Mouse (Mus musculus) neutrophil, adult 5-6 weeks (primary cell): Measurements from ENCODE around the gene Pik3r2. TPM values are rescaled to one million over a fixed set of nuclear protein-coding genes. Genes with fewer than 3 reads are reported as not detected.

Experiments used
- ATAC-seq: fragments of 151-379, 151-347 bp; 2 replicates; pipeline ENCODE4 v1.8.0; 2017; ENCODE audit warnings: mild to moderate bottlenecking, moderate TSS enrichment; ENCODE audit not compliant: insufficient number of reproducible peaks, poor library complexity, low FRiP score, severe bottlenecking; ENCODE audit errors: extremely low read depth
- total RNA-seq: library from RNA; stranded (forward); fragments of 200-1000 nt; gene quantifications from 2 replicates; pipeline ENCODE4 v1.2.3, GENCODE M21; 2017

Pik3r2 gene
- total RNA-seq, 1 experiment from 2014 or later = 20.3 TPM

- ATAC-seq = no peak
Observed at GRCm38 (mm10) chr8:70775851-70776495, 540 bp downstream of the Pik3r2 start.

GRCm38 (mm10) chr8:70775227-70775626 is 1.3 kb downstream of the Pik3r2 start:
- ATAC-seq = no peak

- no peak for ATAC-seq
Observed at GRCm38 (mm10) chr8:70774740-70775139, 1.8 kb downstream of the Pik3r2 start.

- ATAC-seq = no peak
Observed at GRCm38 (mm10) chr8:70773833-70774232, 2.7 kb downstream of the Pik3r2 start.

GRCm38 (mm10) chr8:70773410-70773809 is 3.1 kb downstream of the Pik3r2 start:
- ATAC-seq = no peak

GRCm38 (mm10) chr8:70772890-70773289 is 3.6 kb downstream of the Pik3r2 start:
- no peak for ATAC-seq

- no peak for ATAC-seq
Observed at GRCm38 (mm10) chr8:70772075-70772474, 4.4 kb downstream of the Pik3r2 start.

GRCm38 (mm10) chr8:70771217-70771616 is 5.3 kb downstream of the Pik3r2 start:
- ATAC-seq = no peak

GRCm38 (mm10) chr8:70770748-70771147 is 5.8 kb downstream of the Pik3r2 start:
- ATAC-seq = no peak

- no peak for ATAC-seq
Observed at GRCm38 (mm10) chr8:70769858-70770257, 6.7 kb downstream of the Pik3r2 start.

GRCm38 (mm10) chr8:70769359-70769758 is 7.2 kb downstream of the Pik3r2 start:
- peak; percentile 73 for ATAC-seq

GRCm38 (mm10) chr8:70768956-70769355 is 7.6 kb downstream of the Pik3r2 start:
- no peak for ATAC-seq

- ATAC-seq = peak; percentile 11
Observed at GRCm38 (mm10) chr8:70768231-70768776, 8.2 kb downstream of the Pik3r2 start.

GRCm38 (mm10) chr8:70767503-70767902 is 9.0 kb downstream of the Pik3r2 start:
- ATAC-seq = no peak

- no peak for ATAC-seq
Observed at GRCm38 (mm10) chr8:70766571-70767440, 9.7 kb downstream of the Pik3r2 start.

GRCm38 (mm10) chr8:70765838-70766570 is 10.5 kb downstream of the Pik3r2 start:
- ATAC-seq = peak; percentile 24; the same call in 1 of the 2 replicates

GRCm38 (mm10) chr8:70765329-70765728 is 11.2 kb downstream of the Pik3r2 start:
- no peak for ATAC-seq

GRCm38 (mm10) chr8:70764676-70765075 is 11.8 kb downstream of the Pik3r2 start:
- no peak for ATAC-seq

GRCm38 (mm10) chr8:70764026-70764425 is 12.5 kb downstream of the Pik3r2 start:
- ATAC-seq = no peak
